Mouse (Mus musculus) hindbrain, embryonic 10.5 days (tissue): ENCODE measurements around the gene Arhgef40. TPM values are rescaled to one million over a fixed set of nuclear protein-coding genes. Genes with fewer than 3 reads are reported as not detected.
A peak's percentile ranks its signal among the peaks of the same experiment; 100 is the strongest.

Source experiments
- DNase-seq: peaks from one replicate; pipeline ENCODE4 v3.0.0-alpha.2; 2017; ENCODE audit warnings: low spot score
- H3K27ac ChIP-seq: fragments of 300-500 bp; sonication (generic); 2 replicates; pipeline ENCODE4 v1.5.1; 2016; ENCODE audit warnings: mild to moderate bottlenecking, moderate library complexity
- H3K27me3 ChIP-seq: fragments of 300-500 bp; sonication (generic); 2 replicates; pipeline ENCODE4 v1.6.1; 2016; ENCODE audit warnings: mild to moderate bottlenecking; ENCODE audit not compliant: poor library complexity, insufficient read depth, severe bottlenecking
- H3K36me3 ChIP-seq: fragments of 300-500 bp; sonication (generic); 2 replicates; pipeline ENCODE4 v1.6.1; 2016; ENCODE audit warnings: mild to moderate bottlenecking, moderate library complexity
- H3K4me1 ChIP-seq: fragments of 300-500 bp; sonication (generic); replicated peaks from 2 replicates; pipeline ENCODE4 v1.6.1; 2016; ENCODE audit warnings: mild to moderate bottlenecking
- H3K4me3 ChIP-seq: fragments of 300-500 bp; sonication (generic); 2 replicates; pipeline ENCODE4 v1.5.1; 2016; ENCODE audit warnings: mild to moderate bottlenecking, moderate library complexity
- H3K9me3 ChIP-seq: fragments of 300-500 bp; sonication (generic); 2 replicates; pipeline ENCODE4 v1.6.1; 2016; ENCODE audit warnings: mild to moderate bottlenecking, moderate library complexity
- WGBS: fragments of 180-500 bp; shearing (Covaris S2); methylation state at CpG from one replicate; pipeline ENCODE4 v1.1.7; 2016; 5-methylcytosine and 5-hydroxymethylcytosine counted together
- polyA plus RNA-seq: library from polyadenylated mRNA; unstranded; fragments of >200 nt; fragmentation: Nextera tagmentation; extraction: Ambion mirVana; gene quantifications from 2 replicates; pipeline ENCODE4 v1.2.1, GENCODE M21; 2016

Gene Arhgef40
- 100 and 106 TPM in 2 replicates for polyA plus RNA-seq

DNA sequence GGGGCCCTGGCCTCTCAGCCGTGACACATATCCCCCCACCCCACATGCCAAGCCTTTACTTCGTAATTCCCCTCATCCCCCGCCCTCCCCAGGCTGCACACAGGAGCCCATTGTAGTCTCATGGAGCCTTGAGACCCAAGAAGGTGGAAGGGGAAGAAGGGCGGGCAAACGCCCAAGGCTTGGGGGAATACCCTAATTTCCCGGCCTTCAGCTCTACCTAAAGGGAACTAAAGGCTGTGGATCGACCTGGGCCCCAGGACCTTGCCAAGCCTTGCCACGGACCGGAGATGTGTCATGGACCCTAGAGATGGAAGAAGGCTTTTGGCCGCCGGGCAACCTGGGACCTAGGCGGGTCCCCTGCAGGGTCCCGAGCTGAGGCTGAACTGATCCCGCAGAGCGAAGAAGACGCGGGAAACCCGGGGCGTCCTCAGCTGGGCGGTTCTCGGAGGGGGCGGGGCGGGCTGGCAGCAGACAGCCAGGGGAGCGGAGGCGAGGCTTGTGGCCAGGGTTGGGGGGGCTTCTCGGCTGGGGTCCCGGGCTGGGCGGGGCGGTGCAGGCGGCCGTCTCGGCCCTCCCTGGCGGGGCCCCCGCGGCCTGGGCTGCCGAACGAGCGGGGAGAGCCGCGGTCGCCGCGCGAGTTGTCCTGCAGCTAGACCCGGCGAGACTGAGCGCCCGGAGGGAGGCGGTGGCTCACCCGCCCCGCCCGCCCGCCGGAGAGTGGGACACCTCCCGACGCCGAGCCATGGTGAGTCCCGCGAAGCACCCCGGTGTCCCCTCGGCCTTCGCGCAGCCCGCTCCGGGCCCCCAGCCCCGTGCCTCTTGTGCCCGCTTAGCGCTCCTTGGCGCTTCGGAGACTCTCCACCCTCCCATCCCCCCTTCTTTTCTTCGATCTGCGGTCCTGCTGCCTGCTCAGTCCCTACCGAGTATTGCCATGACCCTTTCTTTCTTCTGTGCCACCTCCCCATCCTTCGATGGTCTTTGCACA lies at the start of gene Arhgef40:
Arhgef40 (plus strand) TSS at position 473 of the 985 bp plus-strand sequence.
- Histone ChIP-seq H3K27me3 (no peaks in the 10 kb centered on the region), H3K9me3 (no peaks in the 10 kb centered on the region), H3K27ac (peak within 1 kb of the TSS; percentile 97), H3K36me3 (peaks cover 24% of the 10 kb centered on the region), H3K4me3 (peak within 1 kb of the TSS; percentile 82), H3K4me1 (peaks cover 50% of the 10 kb centered on the region)
- peak; percentile 85 for DNase-seq
- under 1% methylated on average over 71 of the region's 74 CpGs for WGBS

- Histone ChIP-seq H3K36me3 (no peaks in the 10 kb centered on the region), H3K27ac (no peak overlapping the region), H3K9me3 (0 out of 2 replicates have a peak, but pooled peaks cover 2% of the 10 kb centered on the region), H3K4me3 (no peak overlapping the region), H3K4me1 (peaks cover 13% of the 10 kb centered on the region), H3K27me3 (no peaks in the 10 kb centered on the region)
- WGBS = 85% methylated on average over 9 of the region's 9 CpGs
- DNase-seq = no peak
Measured at GRCm38 (mm10) chr14:51939005-51939404, 45.5 kb upstream of the Arhgef40 start.

DNA sequence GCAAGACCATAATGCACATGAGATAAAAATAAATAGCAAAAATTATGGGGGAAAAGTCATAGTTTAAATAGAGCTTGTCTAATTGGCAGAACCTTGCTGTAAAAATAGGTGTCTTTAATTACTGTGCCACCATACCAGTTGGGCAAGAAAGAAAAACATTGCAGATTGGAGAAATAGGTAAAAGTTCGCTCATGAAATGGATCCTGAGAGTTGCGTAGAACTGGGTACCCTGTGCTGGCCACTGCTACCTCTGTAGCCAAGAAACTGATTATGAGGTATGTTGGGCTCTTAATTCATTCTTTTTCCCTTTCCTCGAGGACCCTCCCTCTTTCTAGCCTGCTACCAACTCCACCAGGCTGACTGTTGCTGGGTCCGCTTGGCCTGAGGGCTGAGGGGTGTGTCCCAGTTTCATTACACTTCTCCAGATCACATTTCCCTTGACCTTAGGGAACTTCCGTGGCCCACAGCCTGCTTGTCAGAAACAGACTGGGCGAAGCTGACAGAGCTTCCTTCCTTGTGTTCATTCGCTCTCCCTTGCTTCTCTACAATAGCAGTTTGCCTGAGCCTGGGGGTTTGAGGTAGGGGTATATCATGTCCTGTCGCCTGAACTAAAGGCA lies 43.5 kb upstream of the Arhgef40 start:
- Histone ChIP-seq H3K36me3 (no peaks in the 10 kb centered on the region), H3K4me1 (peaks cover 13% of the 10 kb centered on the region), H3K4me3 (no peak overlapping the region), H3K9me3 (no peaks in the 10 kb centered on the region), H3K27me3 (no peaks in the 10 kb centered on the region), H3K27ac (peak overlapping the region; percentile 64; the same call in 1 of the 2 replicates)
- peak; percentile 26 for DNase-seq
- WGBS = 31% methylated on average over 8 of the region's 8 CpGs

DNA sequence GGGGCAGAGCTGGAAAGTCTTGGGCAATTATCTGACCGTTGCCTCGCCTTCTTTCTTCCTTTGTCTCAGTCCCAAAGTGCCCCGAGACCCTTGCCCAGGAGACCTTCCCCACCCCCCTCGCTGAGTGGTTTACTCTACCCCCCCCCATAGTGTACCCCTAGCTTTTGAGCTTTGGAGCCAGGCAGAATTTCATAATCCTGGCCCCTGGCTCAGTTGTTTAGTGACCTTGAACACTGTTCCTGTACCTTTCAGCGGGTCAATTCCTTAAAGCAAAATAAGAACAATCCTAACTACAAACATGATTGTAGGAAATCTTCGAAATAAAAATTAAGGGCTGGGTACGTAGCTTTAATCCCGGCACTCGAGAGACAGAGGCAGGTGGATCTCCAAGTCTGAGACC lies 42.9 kb upstream of the Arhgef40 start:
- H3K36me3 ChIP-seq = no peaks in the 10 kb centered on the region
- no peak for DNase-seq
- no peaks in the 10 kb centered on the region for H3K27me3 ChIP-seq
- no peak overlapping the region for H3K4me3 ChIP-seq
- no peaks in the 10 kb centered on the region for H3K9me3 ChIP-seq
- peaks cover 13% of the 10 kb centered on the region for H3K4me1 ChIP-seq
- H3K27ac ChIP-seq = peak overlapping the region; percentile 64; the same call in 1 of the 2 replicates
- 59% methylated on average over 9 of the region's 9 CpGs for WGBS

DNA sequence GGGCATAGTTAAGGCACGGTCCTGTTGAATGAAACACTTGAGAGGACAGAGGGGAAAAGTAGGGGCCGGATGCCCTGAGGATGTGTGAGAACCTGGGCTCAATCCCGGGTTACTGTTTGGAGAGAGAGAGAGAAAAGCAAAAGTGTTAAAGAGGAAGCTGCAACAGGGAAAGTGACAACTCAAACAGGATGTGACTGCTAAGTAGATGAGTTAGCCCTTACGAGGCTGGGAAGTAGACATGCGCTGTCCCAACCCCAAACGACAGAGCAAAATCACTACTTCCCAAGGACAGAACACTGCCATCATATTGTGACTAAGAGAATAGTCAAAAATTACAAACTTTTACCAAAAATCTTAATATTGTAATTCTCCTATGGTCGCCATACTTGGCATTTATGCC lies 42.3 kb upstream of the Arhgef40 start:
- WGBS = 68% methylated on average over 7 of the region's 7 CpGs
- Histone ChIP-seq H3K27ac (no peak overlapping the region), H3K9me3 (no peaks in the 10 kb centered on the region), H3K4me1 (peaks cover 13% of the 10 kb centered on the region), H3K36me3 (no peaks in the 10 kb centered on the region), H3K27me3 (no peaks in the 10 kb centered on the region), H3K4me3 (no peak overlapping the region)
- DNase-seq = no peak

GRCm38 (mm10) chr14:51943336-51943735 lies 41.2 kb upstream of the Arhgef40 start:
- Histone ChIP-seq H3K4me1 (peaks cover 13% of the 10 kb centered on the region), H3K4me3 (no peak overlapping the region), H3K36me3 (no peaks in the 10 kb centered on the region), H3K27ac (no peak overlapping the region), H3K27me3 (no peaks in the 10 kb centered on the region), H3K9me3 (no peaks in the 10 kb centered on the region)
- WGBS = 84% methylated on average over 6 of the region's 6 CpGs
- DNase-seq = no peak

DNA sequence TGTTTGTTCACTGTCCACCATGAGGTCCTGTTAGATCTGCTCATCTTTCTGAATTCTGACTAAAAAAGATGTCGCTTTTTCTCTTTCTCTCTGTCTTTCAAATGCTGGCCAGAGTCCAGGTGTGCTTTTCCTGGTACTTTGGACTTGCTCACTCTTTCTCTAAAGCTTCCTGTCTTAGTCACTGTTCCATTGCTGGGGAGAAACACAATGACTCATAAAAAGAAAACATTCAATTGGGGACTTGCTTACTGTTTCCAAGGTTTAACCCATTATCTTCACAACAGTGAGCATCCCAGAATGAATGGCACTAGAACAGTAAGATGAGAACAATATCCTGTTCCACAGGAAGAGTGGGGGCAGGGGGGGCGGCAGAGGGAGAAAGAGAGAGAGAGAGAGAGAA lies 24.2 kb upstream of the Arhgef40 start:
- H3K4me1 ChIP-seq = no peaks in the 10 kb centered on the region
- H3K27me3 ChIP-seq = no peaks in the 10 kb centered on the region
- H3K4me3 ChIP-seq = no peak overlapping the region
- H3K27ac ChIP-seq = no peak overlapping the region
- DNase-seq = no peak
- H3K9me3 ChIP-seq = 0 out of 2 replicates have a peak, but pooled peaks cover 3% of the 10 kb centered on the region
- H3K36me3 ChIP-seq = no peaks in the 10 kb centered on the region
- 94% methylated on average over 2 of the region's 2 CpGs for WGBS

DNA sequence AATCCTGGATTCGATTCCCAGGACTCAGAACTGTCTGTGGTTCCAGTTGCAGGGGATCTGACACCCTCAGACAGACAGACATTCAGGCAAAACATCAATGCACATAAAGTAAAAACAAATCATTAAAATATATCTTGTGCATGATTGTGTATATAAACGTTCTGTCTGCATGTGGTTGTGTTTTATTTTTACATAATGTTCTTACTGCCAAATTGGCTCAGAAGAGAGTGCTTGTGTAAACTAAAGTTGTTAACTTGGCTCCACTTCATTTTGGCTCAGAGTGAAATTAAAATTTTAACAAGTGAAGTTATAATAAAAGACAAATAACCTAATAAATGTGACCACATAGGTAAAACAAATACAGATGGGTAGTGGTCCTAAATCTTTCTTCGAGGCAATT lies 17.1 kb upstream of the Arhgef40 start:
- Histone ChIP-seq H3K36me3 (no peaks in the 10 kb centered on the region), H3K4me3 (no peak overlapping the region), H3K27ac (no peak overlapping the region), H3K9me3 (no peaks in the 10 kb centered on the region), H3K4me1 (no peaks in the 10 kb centered on the region), H3K27me3 (no peaks in the 10 kb centered on the region)
- WGBS = 88% methylated on average over 3 of the region's 3 CpGs
- DNase-seq = no peak

- no peak for DNase-seq
- Histone ChIP-seq H3K27me3 (no peaks in the 10 kb centered on the region), H3K4me1 (peaks cover 10% of the 10 kb centered on the region), H3K36me3 (no peaks in the 10 kb centered on the region), H3K9me3 (no peaks in the 10 kb centered on the region), H3K4me3 (no peak overlapping the region), H3K27ac (no peak overlapping the region)
- 89% methylated on average over 3 of the region's 3 CpGs for WGBS
Measured at GRCm38 (mm10) chr14:51979252-51979651, 5.3 kb upstream of the Arhgef40 start.

- DNase-seq = no peak
- H3K36me3 ChIP-seq = peaks cover 11% of the 10 kb centered on the region
- no peaks in the 10 kb centered on the region for H3K27me3 ChIP-seq
- peaks cover 38% of the 10 kb centered on the region for H3K4me1 ChIP-seq
- peak overlapping the region; percentile 82; the same call in 1 of the 2 replicates for H3K4me3 ChIP-seq
- H3K27ac ChIP-seq = peak overlapping the region; percentile 97; the same call in 1 of the 2 replicates
- H3K9me3 ChIP-seq = no peaks in the 10 kb centered on the region
- WGBS = 61% methylated on average over 4 of the region's 4 CpGs
Measured at GRCm38 (mm10) chr14:51983251-51983650, 1.3 kb upstream of the Arhgef40 start.

GRCm38 (mm10) chr14:51983855-51984246 lies 668 bp upstream of the Arhgef40 start:
- peak overlapping the region; percentile 97 for H3K27ac ChIP-seq
- H3K4me3 ChIP-seq = peak overlapping the region; percentile 82
- WGBS = 8% methylated on average over 10 of the region's 10 CpGs
- H3K9me3 ChIP-seq = no peaks in the 10 kb centered on the region
- H3K36me3 ChIP-seq = peaks cover 17% of the 10 kb centered on the region
- DNase-seq = no peak
- peaks cover 43% of the 10 kb centered on the region for H3K4me1 ChIP-seq
- H3K27me3 ChIP-seq = no peaks in the 10 kb centered on the region

- peaks cover 34% of the 10 kb centered on the region for H3K36me3 ChIP-seq
- no peaks in the 10 kb centered on the region for H3K27me3 ChIP-seq
- peaks cover 55% of the 10 kb centered on the region for H3K4me1 ChIP-seq
- under 1% methylated on average over 27 of the region's 27 CpGs for WGBS
- no peaks in the 10 kb centered on the region for H3K9me3 ChIP-seq
- H3K4me3 ChIP-seq = peak overlapping the region; percentile 82
- H3K27ac ChIP-seq = peak overlapping the region; percentile 97
- DNase-seq = peak; percentile 83
Measured at GRCm38 (mm10) chr14:51985301-51986152, 1.0 kb downstream of the Arhgef40 start.
